In the genomic region with DNA sequence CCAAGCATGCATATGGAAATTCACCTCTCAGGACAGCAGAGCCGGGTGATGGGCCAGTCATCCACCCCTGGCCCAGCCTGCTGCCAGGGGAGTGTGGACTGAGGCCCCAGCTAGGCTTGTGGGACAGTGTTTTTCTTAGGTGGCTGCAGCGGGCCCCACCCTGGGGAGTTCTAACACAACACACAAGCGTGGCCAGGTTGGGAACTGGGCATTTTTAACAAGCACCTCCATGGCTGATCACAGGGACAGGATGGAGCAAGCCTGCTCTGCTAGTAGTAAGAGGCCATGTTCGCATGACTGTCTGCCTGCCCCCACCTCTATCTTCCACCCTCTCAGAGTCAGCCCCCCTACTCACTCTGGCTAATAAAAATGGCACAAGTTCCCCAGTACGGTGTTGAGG, we compare ENCODE assay signal across 11 mouse cellular contexts. TPM values are rescaled to one million over a fixed set of nuclear protein-coding genes. Genes with fewer than 3 reads are reported as not detected.
DNase-seq lines count a peak whose midpoint lies in the region; ATAC-seq and TF ChIP-seq lines count a peak whose summit lies in the region.
"Had no signal": no experiment of that assay in that cellular context is flagged by ENCODE, and none has a peak within 500 bp of the region (broad histone marks: within the 10 kb centered on the region; RNA-seq: fewer than 3 reads in every experiment).

No protein-coding gene starts in this region.

- H3K36me3 ChIP-seq in heart, embryonic 10.5 days = no peaks in the 10 kb centered on the region
- no peaks in the 10 kb centered on the region for H3K36me3 ChIP-seq in lung, embryonic 16.5 days (ENCODE audit: control insufficient read depth, insufficient read depth, low read length)
- H3K36me3 ChIP-seq in limb, embryonic 11.5 days (ENCODE audit: control insufficient read depth, insufficient read depth, low read length) = no peaks in the 10 kb centered on the region
- no peaks in the 10 kb centered on the region for H3K36me3 ChIP-seq in stomach, postnatal 0 days (ENCODE audit: control insufficient read depth, insufficient read depth, low read length)
- H3K36me3 ChIP-seq: lung, embryonic 15.5 days had no signal

- H3K27me3 ChIP-seq in heart, embryonic 10.5 days (ENCODE audit: insufficient read depth, poor library complexity, severe bottlenecking) = no peaks in the 10 kb centered on the region
- H3K27me3 ChIP-seq in lung, embryonic 16.5 days (ENCODE audit: control insufficient read depth, insufficient read depth, low read depth, low read length) = no peaks in the 10 kb centered on the region
- no peaks in the 10 kb centered on the region for H3K27me3 ChIP-seq in limb, embryonic 11.5 days (ENCODE audit: control insufficient read depth, insufficient read depth, low read length)
- H3K27me3 ChIP-seq in stomach, postnatal 0 days (ENCODE audit: control insufficient read depth, insufficient read depth, low read length) = no peaks in the 10 kb centered on the region
- H3K27me3 ChIP-seq: lung, embryonic 15.5 days had no signal

- H3K4me3 ChIP-seq in heart, embryonic 10.5 days = peak overlapping the region; percentile 23
- no peak overlapping the region for H3K4me3 ChIP-seq in lung, embryonic 16.5 days (ENCODE audit: low read length)
- 0 out of 2 replicates have a peak overlapping the region, but pooled peaks have one; percentile 12 for H3K4me3 ChIP-seq in limb, embryonic 11.5 days (ENCODE audit: low read depth, low read length)
- no peak overlapping the region for H3K4me3 ChIP-seq in stomach, postnatal 0 days (ENCODE audit: low read depth, low read length)

- TF ChIP-seq EP300 in stomach, postnatal 0 days (optimal IDR thresholded peaks at IDR 0.05) = no peak

- peaks cover 99% of the 10 kb centered on the region for H3K4me1 ChIP-seq in heart, embryonic 10.5 days
- H3K4me1 ChIP-seq in lung, embryonic 16.5 days (replicated peaks; ENCODE audit: control insufficient read depth, insufficient read depth, low read length) = peaks cover 67% of the 10 kb centered on the region
- H3K4me1 ChIP-seq in limb, embryonic 11.5 days (ENCODE audit: control insufficient read depth, insufficient read depth, low read length) = peaks cover 78% of the 10 kb centered on the region
- 0 out of 2 replicates have a peak, but pooled peaks cover 12% of the 10 kb centered on the region for H3K4me1 ChIP-seq in stomach, postnatal 0 days (replicated peaks; ENCODE audit: control insufficient read depth, insufficient read depth)

- no peak overlapping the region for H3K4me2 ChIP-seq in lung, embryonic 16.5 days (ENCODE audit: low read depth, low read length)
- peak overlapping the region; percentile 20 for H3K4me2 ChIP-seq in limb, embryonic 11.5 days (ENCODE audit: low read depth, severe bottlenecking)
- H3K4me2 ChIP-seq in stomach, postnatal 0 days (replicated peaks; ENCODE audit: low read depth) = no peak overlapping the region

- TF ChIP-seq CTCF in stomach, postnatal 0 days (IDR thresholded peaks at IDR 0.05; ENCODE audit: low read depth) = no peak

- H3K27ac ChIP-seq in heart, embryonic 10.5 days = peak overlapping the region; percentile 97
- H3K27ac ChIP-seq in lung, embryonic 16.5 days (ENCODE audit: low read length) = peak overlapping the region; percentile 6; the same call in 1 of the 2 replicates
- 0 out of 2 replicates have a peak overlapping the region, but pooled peaks have one; percentile 30 for H3K27ac ChIP-seq in limb, embryonic 11.5 days (replicated peaks; ENCODE audit: low read depth, low read length)
- H3K27ac ChIP-seq in stomach, postnatal 0 days (replicated peaks) = peak overlapping the region; percentile 30; the same call in 1 of the 2 replicates

- 61% methylated on average over 5 of the region's 5 CpGs for WGBS in heart, embryonic 10.5 days
- WGBS in lung, embryonic 16.5 days = 61% methylated on average over 5 of the region's 5 CpGs
- whole genome bisulfite sequencing in limb, embryonic 11.5 days = 54% methylated on average over 5 of the region's 5 CpGs
- 55% methylated on average over 5 of the region's 5 CpGs for WGBS in stomach, postnatal 0 days

- no peak for DNase-seq in heart, embryonic 10.5 days (ENCODE audit: low spot score)
- DNase-seq in heart, adult 18-20 months = no peak
- no peak for DNase-seq in lung, postnatal 10 days
- no peak for DNase-seq in limb, embryonic 11.5 days (ENCODE audit: low spot score)
- no peak for DNase-seq in stomach, postnatal 0 days (ENCODE audit: low spot score)
- no peak for DNase-seq in embryo, embryonic 11 days
- DNase-seq: B cell, adult 2 months; gastrocnemius, postnatal 36 days had no signal

- peak overlapping the region; percentile 42; the same call in 1 of the 2 replicates for H3K9ac ChIP-seq in lung, embryonic 16.5 days (ENCODE audit: low read length)
- peak overlapping the region; percentile 47; the same call in 1 of the 2 replicates for H3K9ac ChIP-seq in limb, embryonic 11.5 days (ENCODE audit: low read length)
- no peak overlapping the region for H3K9ac ChIP-seq in stomach, postnatal 0 days (ENCODE audit: low read length)
- H3K9ac ChIP-seq: lung, embryonic 15.5 days had no signal

- no peak for ATAC-seq in lung, embryonic 16.5 days (ENCODE audit: low read depth)
- no peak for ATAC-seq in limb, embryonic 11.5 days (ENCODE audit: insufficient number of reproducible peaks, low FRiP score, low TSS enrichment, low read depth)
- ATAC-seq in stomach, postnatal 0 days (ENCODE audit: low FRiP score, low TSS enrichment) = no peak
- no peak for ATAC-seq in megakaryocyte-erythroid progenitor cell, adult 5-6 weeks (replicated peaks; ENCODE audit: low FRiP score, low TSS enrichment, poor library complexity, severe bottlenecking)

- H3K9me3 ChIP-seq in heart, embryonic 10.5 days = no peaks in the 10 kb centered on the region
- no peaks in the 10 kb centered on the region for H3K9me3 ChIP-seq in lung, embryonic 16.5 days (ENCODE audit: control insufficient read depth, low read length)
- H3K9me3 ChIP-seq in limb, embryonic 11.5 days (ENCODE audit: control insufficient read depth, low read length) = no peaks in the 10 kb centered on the region
- no peaks in the 10 kb centered on the region for H3K9me3 ChIP-seq in stomach, postnatal 0 days (ENCODE audit: control insufficient read depth, low read length)
- H3K9me3 ChIP-seq: lung, embryonic 15.5 days had no signal

RNA-seq across cellular contexts. Expression of a gene that starts 3.5 kb away (rescaled TPM):
- polyA plus RNA-seq in heart, embryonic 10.5 days (2016; fragmentation: Nextera tagmentation; extraction: Ambion mirVana) = 13.9 and 20.7 TPM in 2 replicates
- 1 to 10 TPM; 6.2 to 8.5 TPM for total RNA-seq in heart, adult 18-20 months (2021)
- 21.3 and 23.7 TPM in 2 replicates for polyA plus RNA-seq in lung, embryonic 16.5 days (2015; fragmentation: Nextera tagmentation; extraction: Ambion mirVana)
- polyA plus RNA-seq in limb, embryonic 11.5 days (2014; fragmentation: Nextera tagmentation; extraction: Ambion mirVana) = 26.2 and 27.4 TPM in 2 replicates
- polyA plus RNA-seq in stomach, postnatal 0 days (2015; fragmentation: Nextera tagmentation; extraction: Ambion mirVana) = 11.6 and 11.7 TPM in 2 replicates
- 2.0 TPM in 1 of 2 replicates, not detected in the other for total RNA-seq in megakaryocyte-erythroid progenitor cell, adult 5-6 weeks (2014; fragmentation: Nextera tagmentation)
- 0.33 TPM in 1 of 2 replicates, not detected in the other for total RNA-seq in megakaryocyte-erythroid progenitor cell, adult 5-6 weeks (2017)

RNA-seq across cellular contexts. Expression of a gene that starts 26.7 kb away (rescaled TPM):
- 116 and 130 TPM in 2 replicates for polyA plus RNA-seq in heart, embryonic 10.5 days (2016; fragmentation: Nextera tagmentation; extraction: Ambion mirVana)
- total RNA-seq in heart, adult 18-20 months (2021) = 100 to 1,000 TPM; 154 TPM
- polyA plus RNA-seq in lung, embryonic 16.5 days (2015; fragmentation: Nextera tagmentation; extraction: Ambion mirVana) = 89.9 and 96.2 TPM in 2 replicates
- 107 and 115 TPM in 2 replicates for polyA plus RNA-seq in limb, embryonic 11.5 days (2014; fragmentation: Nextera tagmentation; extraction: Ambion mirVana)
- polyA plus RNA-seq in stomach, postnatal 0 days (2015; fragmentation: Nextera tagmentation; extraction: Ambion mirVana) = 65.4 and 71.9 TPM in 2 replicates
- total RNA-seq in megakaryocyte-erythroid progenitor cell, adult 5-6 weeks (2014; fragmentation: Nextera tagmentation) = 76.0 and 100 TPM in 2 replicates
- total RNA-seq in megakaryocyte-erythroid progenitor cell, adult 5-6 weeks (2017) = 18.2 and 24.0 TPM in 2 replicates

RNA-seq across cellular contexts. Expression of a gene that starts 38.4 kb away (rescaled TPM):
- polyA plus RNA-seq in heart, embryonic 10.5 days (2016; fragmentation: Nextera tagmentation; extraction: Ambion mirVana) = 9.5 and 17.5 TPM in 2 replicates
- 1 to 10 TPM; 2.1 to 2.6 TPM for total RNA-seq in heart, adult 18-20 months (2021)
- polyA plus RNA-seq in lung, embryonic 16.5 days (2015; fragmentation: Nextera tagmentation; extraction: Ambion mirVana) = 13.2 and 15.5 TPM in 2 replicates
- 34.7 and 35.3 TPM in 2 replicates for polyA plus RNA-seq in limb, embryonic 11.5 days (2014; fragmentation: Nextera tagmentation; extraction: Ambion mirVana)
- 8.9 and 10.6 TPM in 2 replicates for polyA plus RNA-seq in stomach, postnatal 0 days (2015; fragmentation: Nextera tagmentation; extraction: Ambion mirVana)
- total RNA-seq in megakaryocyte-erythroid progenitor cell, adult 5-6 weeks (2014; fragmentation: Nextera tagmentation) = 31.4 and 38.4 TPM in 2 replicates
- 47.3 and 69.9 TPM in 2 replicates for total RNA-seq in megakaryocyte-erythroid progenitor cell, adult 5-6 weeks (2017)

RNA-seq across cellular contexts. Expression of a gene that starts 41.7 kb away (rescaled TPM):
- polyA plus RNA-seq in heart, embryonic 10.5 days (2016; fragmentation: Nextera tagmentation; extraction: Ambion mirVana) = 13.7 and 16.9 TPM in 2 replicates
- 1 to 10 TPM; 7.7 to 9.7 TPM for total RNA-seq in heart, adult 18-20 months (2021)
- polyA plus RNA-seq in lung, embryonic 16.5 days (2015; fragmentation: Nextera tagmentation; extraction: Ambion mirVana) = 28.5 and 30.4 TPM in 2 replicates
- 20.2 and 22.3 TPM in 2 replicates for polyA plus RNA-seq in limb, embryonic 11.5 days (2014; fragmentation: Nextera tagmentation; extraction: Ambion mirVana)
- polyA plus RNA-seq in stomach, postnatal 0 days (2015; fragmentation: Nextera tagmentation; extraction: Ambion mirVana) = 8.8 and 9.6 TPM in 2 replicates
- not detected in 2 replicates for total RNA-seq in megakaryocyte-erythroid progenitor cell, adult 5-6 weeks (2014; fragmentation: Nextera tagmentation)
- 0.38 and 0.65 TPM in 2 replicates for total RNA-seq in megakaryocyte-erythroid progenitor cell, adult 5-6 weeks (2017)

RNA-seq across cellular contexts. Expression of a gene that starts 41.7 kb away (rescaled TPM):
- polyA plus RNA-seq in heart, embryonic 10.5 days (2016; fragmentation: Nextera tagmentation; extraction: Ambion mirVana) = 78.3 and 85.5 TPM in 2 replicates
- total RNA-seq in heart, adult 18-20 months (2021) = 100 to 1,000 TPM; 152 to 155 TPM
- 61.3 and 61.9 TPM in 2 replicates for polyA plus RNA-seq in lung, embryonic 16.5 days (2015; fragmentation: Nextera tagmentation; extraction: Ambion mirVana)
- 56.5 and 59.1 TPM in 2 replicates for polyA plus RNA-seq in limb, embryonic 11.5 days (2014; fragmentation: Nextera tagmentation; extraction: Ambion mirVana)
- polyA plus RNA-seq in stomach, postnatal 0 days (2015; fragmentation: Nextera tagmentation; extraction: Ambion mirVana) = 47.0 and 49.2 TPM in 2 replicates
- total RNA-seq in megakaryocyte-erythroid progenitor cell, adult 5-6 weeks (2014; fragmentation: Nextera tagmentation) = 56.5 and 81.2 TPM in 2 replicates
- 71.0 and 106 TPM in 2 replicates for total RNA-seq in megakaryocyte-erythroid progenitor cell, adult 5-6 weeks (2017)

Comparison
In these comparisons a context has a peak if more than half of its experiments do, and no peak if none do; other contexts are left out.
1. H3K27ac ChIP-seq: peak in every context shown above with its lines; median percentile 97 in heart, embryonic 10.5 days; 30 in limb, embryonic 11.5 days; 30 in stomach, postnatal 0 days; 6 in lung, embryonic 16.5 days.
2. H3K4me3 ChIP-seq: peak in heart, embryonic 10.5 days (single experiment) and limb, embryonic 11.5 days (single experiment); none in lung, embryonic 16.5 days (single experiment) and stomach, postnatal 0 days (single experiment).